Mouse (Mus musculus) forebrain, embryonic 12.5 days (tissue): ENCODE data around the gene Prickle2. TPM values are rescaled to one million over a fixed set of nuclear protein-coding genes. Genes with fewer than 3 reads are reported as not detected.

Source experiments
- ATAC-seq: fragments of 200-750 bp; cut with Nextera tagmentation; 2 replicates; pipeline ENCODE4 v1.8.0; 2017; ENCODE audit warnings: moderate TSS enrichment; ENCODE audit not compliant: low FRiP score
- H3K27ac ChIP-seq: fragments of 300-500 bp; sonication (generic); 2 replicates; pipeline ENCODE4 v1.5.1; 2016; ENCODE audit warnings: mild to moderate bottlenecking
- H3K27me3 ChIP-seq: fragments of 300-500 bp; sonication (generic); 2 replicates; pipeline ENCODE4 v1.6.1; 2016; ENCODE audit warnings: mild to moderate bottlenecking
- H3K36me3 ChIP-seq: fragments of 300-500 bp; sonication (generic); replicated peaks from 2 replicates; pipeline ENCODE4 v1.6.1; 2016; ENCODE audit warnings: mild to moderate bottlenecking
- H3K4me1 ChIP-seq: fragments of 300-500 bp; sonication (generic); 2 replicates; pipeline ENCODE4 v1.6.1; 2016
- H3K4me2 ChIP-seq: fragments of 300-500 bp; sonication (generic); 2 replicates; pipeline ENCODE4 v1.6.1; 2016; ENCODE audit warnings: mild to moderate bottlenecking, moderate library complexity
- H3K4me3 ChIP-seq: fragments of 300-500 bp; sonication (generic); replicated peaks from 2 replicates; pipeline ENCODE4 v1.5.1; 2016; ENCODE audit warnings: mild to moderate bottlenecking
- H3K9ac ChIP-seq: fragments of 300-500 bp; sonication (generic); 2 replicates; pipeline ENCODE4 v1.6.1; 2016; ENCODE audit warnings: mild to moderate bottlenecking
- H3K9me3 ChIP-seq: fragments of 300-500 bp; sonication (generic); 2 replicates; pipeline ENCODE4 v1.6.1; 2016
- WGBS: fragments of 180-500 bp; shearing (Covaris S2); methylation state at CpG from one replicate; pipeline ENCODE4 v1.1.7; 2016; 5-methylcytosine and 5-hydroxymethylcytosine counted together
- polyA plus RNA-seq: library from polyadenylated mRNA; unstranded; fragments of >200 nt; fragmentation: Nextera tagmentation; extraction: Ambion mirVana; gene quantifications from 2 replicates; pipeline ENCODE4 v1.2.1, GENCODE M21; 2016

Prickle2 gene
- polyA plus RNA-seq, 1 experiment from 2014 or later, result 6.5 TPM

- H3K27me3 ChIP-seq, result no peaks in the 10 kb centered on the region
- H3K27ac ChIP-seq, result peak overlapping the region; percentile 60
- peaks cover 16% of the 10 kb centered on the region for H3K4me1 ChIP-seq
- no peak overlapping the region for H3K9ac ChIP-seq
- 0 out of 2 replicates have a peak, but pooled peaks cover 10% of the 10 kb centered on the region for H3K36me3 ChIP-seq
- no peak overlapping the region for H3K4me3 ChIP-seq
- H3K9me3 ChIP-seq, result no peaks in the 10 kb centered on the region
- H3K4me2 ChIP-seq, result 0 out of 2 replicates have a peak overlapping the region, but pooled peaks have one; percentile 4
- 55% methylated on average over 8 of the region's 8 CpGs for WGBS
- peak; percentile 74 for ATAC-seq
Observed at GRCm38 (mm10) chr6:92414478-92415404, 291.2 kb downstream of the Prickle2 start.

- Histone ChIP-seq H3K9ac (no peak overlapping the region), H3K27ac (0 out of 2 replicates have a peak overlapping the region, but pooled peaks have one; percentile 60), H3K4me1 (peaks cover 16% of the 10 kb centered on the region), H3K4me2 (no peak overlapping the region), H3K36me3 (0 out of 2 replicates have a peak, but pooled peaks cover 10% of the 10 kb centered on the region), H3K27me3 (no peaks in the 10 kb centered on the region), H3K9me3 (no peaks in the 10 kb centered on the region), H3K4me3 (no peak overlapping the region)
- ATAC-seq, result no peak
- 90% methylated on average over 1 of the region's 1 CpGs for WGBS
Observed at GRCm38 (mm10) chr6:92413982-92414381, 292.0 kb downstream of the Prickle2 start.

- Histone ChIP-seq H3K4me2 (no peak overlapping the region), H3K4me1 (peaks cover 23% of the 10 kb centered on the region)
Observed at GRCm38 (mm10) chr6:92409788-92410187, 296.2 kb downstream of the Prickle2 start.

GRCm38 (mm10) chr6:92407259-92407658 is 298.7 kb downstream of the Prickle2 start:
- Histone ChIP-seq H3K4me3 (no peak overlapping the region), H3K36me3 (0 out of 2 replicates have a peak, but pooled peaks cover 10% of the 10 kb centered on the region), H3K27ac (0 out of 2 replicates have a peak overlapping the region, but pooled peaks have one; percentile 19), H3K4me2 (no peak overlapping the region), H3K9ac (no peak overlapping the region), H3K27me3 (no peaks in the 10 kb centered on the region), H3K4me1 (peaks cover 13% of the 10 kb centered on the region), H3K9me3 (no peaks in the 10 kb centered on the region)
- ATAC-seq, result peak; percentile 70; the same call in 1 of the 2 replicates
- WGBS, result 51% methylated on average over 5 of the region's 5 CpGs

More at GRCm38 (mm10) chr6:92409788-92410187, 296.2 kb downstream of the Prickle2 start:
- H3K27me3 ChIP-seq, result no peaks in the 10 kb centered on the region
- H3K27ac ChIP-seq, result no peak overlapping the region
- no peak overlapping the region for H3K4me3 ChIP-seq
- ATAC-seq, result no peak
- WGBS, result 91% methylated on average over 3 of the region's 3 CpGs
- 0 out of 2 replicates have a peak, but pooled peaks cover 10% of the 10 kb centered on the region for H3K36me3 ChIP-seq
- no peaks in the 10 kb centered on the region for H3K9me3 ChIP-seq
- H3K9ac ChIP-seq, result no peak overlapping the region

GRCm38 (mm10) chr6:92405571-92405970 is 300.4 kb downstream of the Prickle2 start:
- 0 out of 2 replicates have a peak, but pooled peaks cover 3% of the 10 kb centered on the region for H3K36me3 ChIP-seq
- no peaks in the 10 kb centered on the region for H3K27me3 ChIP-seq
- no peak overlapping the region for H3K9ac ChIP-seq
- H3K27ac ChIP-seq, result no peak overlapping the region
- peaks cover 13% of the 10 kb centered on the region for H3K4me1 ChIP-seq
- 69% methylated on average over 8 of the region's 8 CpGs for WGBS
- no peaks in the 10 kb centered on the region for H3K9me3 ChIP-seq
- H3K4me2 ChIP-seq, result no peak overlapping the region
- H3K4me3 ChIP-seq, result no peak overlapping the region
- ATAC-seq, result no peak

GRCm38 (mm10) chr6:92397876-92398275 is 308.1 kb downstream of the Prickle2 start:
- WGBS, result 93% methylated on average over 6 of the region's 6 CpGs

GRCm38 (mm10) chr6:92395556-92395955 is 310.4 kb downstream of the Prickle2 start:
- Histone ChIP-seq H3K4me3 (no peak overlapping the region), H3K36me3 (no peaks in the 10 kb centered on the region), H3K9ac (no peak overlapping the region), H3K4me2 (no peak overlapping the region), H3K27me3 (no peaks in the 10 kb centered on the region), H3K27ac (no peak overlapping the region), H3K9me3 (no peaks in the 10 kb centered on the region), H3K4me1 (peaks cover 9% of the 10 kb centered on the region; the same call in 1 of the 2 replicates)
- WGBS, result 92% methylated on average over 4 of the region's 4 CpGs
- ATAC-seq, result no peak

More at GRCm38 (mm10) chr6:92397876-92398275, 308.1 kb downstream of the Prickle2 start:
- no peak overlapping the region for H3K9ac ChIP-seq
- H3K4me1 ChIP-seq, result peaks cover 9% of the 10 kb centered on the region; the same call in 1 of the 2 replicates
- no peak overlapping the region for H3K4me3 ChIP-seq
- no peak overlapping the region for H3K27ac ChIP-seq
- H3K36me3 ChIP-seq, result no peaks in the 10 kb centered on the region
- ATAC-seq, result no peak
- no peak overlapping the region for H3K4me2 ChIP-seq
- no peaks in the 10 kb centered on the region for H3K9me3 ChIP-seq
- no peaks in the 10 kb centered on the region for H3K27me3 ChIP-seq

GRCm38 (mm10) chr6:92395143-92395542 is 310.8 kb downstream of the Prickle2 start:
- WGBS, result 74% methylated on average over 1 of the region's 1 CpGs
- no peak for ATAC-seq
- no peak overlapping the region for H3K9ac ChIP-seq
- H3K4me3 ChIP-seq, result no peak overlapping the region
- no peaks in the 10 kb centered on the region for H3K36me3 ChIP-seq
- H3K4me1 ChIP-seq, result peaks cover 9% of the 10 kb centered on the region; the same call in 1 of the 2 replicates
- no peaks in the 10 kb centered on the region for H3K27me3 ChIP-seq
- H3K9me3 ChIP-seq, result no peaks in the 10 kb centered on the region
- H3K27ac ChIP-seq, result no peak overlapping the region
- H3K4me2 ChIP-seq, result no peak overlapping the region

GRCm38 (mm10) chr6:92394628-92395027 is 311.3 kb downstream of the Prickle2 start:
- Histone ChIP-seq H3K27ac (no peak overlapping the region), H3K4me3 (no peak overlapping the region), H3K9me3 (no peaks in the 10 kb centered on the region), H3K9ac (no peak overlapping the region), H3K4me1 (peaks cover 9% of the 10 kb centered on the region; the same call in 1 of the 2 replicates), H3K36me3 (no peaks in the 10 kb centered on the region), H3K27me3 (no peaks in the 10 kb centered on the region), H3K4me2 (no peak overlapping the region)
- no peak for ATAC-seq
- 77% methylated on average over 5 of the region's 5 CpGs for WGBS

- H3K4me2 ChIP-seq, result no peak overlapping the region
- H3K9me3 ChIP-seq, result no peaks in the 10 kb centered on the region
- no peaks in the 10 kb centered on the region for H3K27me3 ChIP-seq
- no peak overlapping the region for H3K9ac ChIP-seq
- 0 out of 2 replicates have a peak, but pooled peaks cover 3% of the 10 kb centered on the region for H3K4me1 ChIP-seq
- 88% methylated on average over 4 of the region's 4 CpGs for WGBS
- no peaks in the 10 kb centered on the region for H3K36me3 ChIP-seq
- no peak overlapping the region for H3K4me3 ChIP-seq
- no peak for ATAC-seq
- H3K27ac ChIP-seq, result no peak overlapping the region
Observed at GRCm38 (mm10) chr6:92390321-92390720, 315.6 kb downstream of the Prickle2 start.

GRCm38 (mm10) chr6:92388681-92389080 is 317.3 kb downstream of the Prickle2 start:
- Histone ChIP-seq H3K27ac (no peak overlapping the region), H3K9ac (no peak overlapping the region), H3K36me3 (no peaks in the 10 kb centered on the region), H3K4me3 (no peak overlapping the region), H3K9me3 (no peaks in the 10 kb centered on the region), H3K4me1 (no peaks in the 10 kb centered on the region; the same call in 1 of the 2 replicates), H3K4me2 (no peak overlapping the region), H3K27me3 (no peaks in the 10 kb centered on the region)
- 93% methylated on average over 5 of the region's 5 CpGs for WGBS
- no peak for ATAC-seq

- H3K4me3 ChIP-seq, result no peak overlapping the region
- no peak overlapping the region for H3K4me2 ChIP-seq
- WGBS, result 83% methylated on average over 14 of the region's 14 CpGs
- no peaks in the 10 kb centered on the region; the same call in 1 of the 2 replicates for H3K4me1 ChIP-seq
- no peak for ATAC-seq
- H3K9ac ChIP-seq, result no peak overlapping the region; the same call in 1 of the 2 replicates
- H3K9me3 ChIP-seq, result no peaks in the 10 kb centered on the region
- H3K27ac ChIP-seq, result no peak overlapping the region
- no peaks in the 10 kb centered on the region for H3K27me3 ChIP-seq
- no peaks in the 10 kb centered on the region for H3K36me3 ChIP-seq
Observed at GRCm38 (mm10) chr6:92383196-92383782, 322.7 kb downstream of the Prickle2 start.
